Mouse (Mus musculus) limb, embryonic 14.5 days (tissue): Measurements from ENCODE around the gene Nrarp. TPM values are rescaled to one million over a fixed set of nuclear protein-coding genes. Genes with fewer than 3 reads are reported as not detected.

Experiments used
- ATAC-seq: fragments of 200-750 bp; cut with Nextera tagmentation; 2 replicates; pipeline ENCODE4 v1.8.0; 2017; ENCODE audit warnings: low read depth, moderate number of reproducible peaks, moderate TSS enrichment; ENCODE audit not compliant: low FRiP score
- DNase-seq: peaks from one replicate; pipeline ENCODE4 v3.0.0-alpha.2; 2015; ENCODE audit warnings: low spot score
- H3K27ac ChIP-seq: fragments of 300-500 bp; sonication (generic); replicated peaks from 2 replicates; pipeline ENCODE4 v1.5.1; 2014; ENCODE audit warnings: low read depth, mild to moderate bottlenecking, low read length, moderate library complexity, mixed read lengths
- H3K27me3 ChIP-seq: fragments of 300-500 bp; sonication (generic); 2 replicates; pipeline ENCODE4 v1.6.1; 2014; ENCODE audit warnings: low read length, mixed read lengths; ENCODE audit not compliant: control insufficient read depth, insufficient read depth
- H3K36me3 ChIP-seq: fragments of 300-500 bp; sonication (generic); 2 replicates; pipeline ENCODE4 v1.6.1; 2014; ENCODE audit warnings: mild to moderate bottlenecking, low read length, moderate library complexity, mixed read lengths; ENCODE audit not compliant: control insufficient read depth, insufficient read depth
- H3K4me1 ChIP-seq: fragments of 300-500 bp; sonication (generic); 2 replicates; pipeline ENCODE4 v1.6.1; 2014; ENCODE audit warnings: antibody characterized with exemption, low read length, mixed read lengths; ENCODE audit not compliant: control insufficient read depth, insufficient read depth
- H3K4me2 ChIP-seq: fragments of 300-500 bp; sonication (generic); replicated peaks from 2 replicates; pipeline ENCODE4 v1.6.1; 2014; ENCODE audit warnings: low read depth, mild to moderate bottlenecking, low read length, moderate library complexity; ENCODE audit not compliant: severe bottlenecking
- H3K4me3 ChIP-seq: fragments of 300-500 bp; sonication (generic); replicated peaks from 2 replicates; pipeline ENCODE4 v1.5.1; 2014; ENCODE audit warnings: low read length
- H3K9ac ChIP-seq: fragments of 300-500 bp; sonication (generic); 2 replicates; pipeline ENCODE4 v1.6.1; 2014; ENCODE audit warnings: mild to moderate bottlenecking, low read depth, low read length, moderate library complexity; ENCODE audit not compliant: severe bottlenecking
- H3K9me3 ChIP-seq: fragments of 300-500 bp; sonication (generic); 2 replicates; pipeline ENCODE4 v1.6.1; 2016; ENCODE audit warnings: low read length; ENCODE audit not compliant: control insufficient read depth
- POLR2A ChIP-seq: fragments of 200-500 bp; IDR thresholded peaks from 2 replicates; pipeline ENCODE4 v1.8.0; 2012; ENCODE audit warnings: inconsistent platforms, mild to moderate bottlenecking, moderate library complexity, borderline replicate concordance; ENCODE audit not compliant: insufficient read depth, insufficient read length; ENCODE audit errors: extremely low read depth
- WGBS: fragments of 180-500 bp; shearing (Covaris S2); extraction: QIAGEN DNeasy Blood & Tissue Kit; methylation state at CpG from one replicate; pipeline ENCODE4 v1.1.7; 2014; 5-methylcytosine and 5-hydroxymethylcytosine counted together
- polyA plus RNA-seq, 2 experiments: library from polyadenylated mRNA; depleted of rRNA in 1 of 2; stranded (reverse) in 1 of 2; unstranded in 1 of 2; fragments of >200 nt; fragmentation: Nextera tagmentation in 1 of 2; extraction: Ambion mirVana in 1 of 2; gene quantifications; 2 replicates each; pipeline versions ENCODE4 v1.2.1 to v1.2.3; 2012 to 2014

Gene Nrarp
- polyA plus RNA-seq, 2 experiments, result 27.7 to 34.0 TPM

DNA sequence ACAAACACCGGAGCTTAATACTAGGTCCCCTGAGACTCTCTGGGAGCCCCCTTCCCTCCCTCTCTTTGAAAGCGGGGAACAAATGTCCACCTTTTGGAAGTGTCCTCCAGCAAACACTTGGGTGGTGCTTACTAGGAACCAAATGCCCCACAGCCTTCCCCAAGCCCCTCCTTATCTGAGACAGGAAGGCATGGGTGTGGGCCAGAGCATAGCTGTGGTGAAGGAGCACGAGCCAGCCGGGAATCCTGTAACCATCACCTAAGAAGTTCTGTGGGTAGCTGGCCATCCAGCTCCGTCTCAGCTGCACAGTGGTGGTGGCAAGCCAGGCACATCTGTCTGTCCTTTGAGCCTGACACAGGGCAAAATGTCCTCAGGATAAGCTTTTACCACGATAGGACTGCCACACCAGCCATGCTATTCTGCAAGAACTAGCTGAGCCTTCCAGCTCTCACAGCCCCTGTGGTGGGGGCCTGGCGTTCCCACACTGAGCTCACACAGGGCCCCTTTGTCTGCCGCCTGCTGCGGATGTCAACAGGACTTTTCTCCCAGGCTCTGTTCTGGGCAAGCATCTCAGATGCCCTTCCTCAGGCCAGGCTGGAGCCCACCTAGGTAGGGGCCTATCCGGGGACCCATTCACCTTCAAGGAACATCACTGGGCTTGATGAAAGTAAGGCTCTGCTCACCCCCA is 2.1 kb upstream of the Nrarp start:
- no peak for TF ChIP-seq POLR2A
- Histone ChIP-seq H3K9ac (no peak overlapping the region), H3K4me2 (peak overlapping the region; percentile 15; the same call in 1 of the 2 replicates), H3K27me3 (peaks cover 42% of the 10 kb centered on the region), H3K9me3 (no peaks in the 10 kb centered on the region), H3K4me3 (no peak overlapping the region), H3K36me3 (no peaks in the 10 kb centered on the region), H3K27ac (peak overlapping the region; percentile 38; the same call in 1 of the 2 replicates), H3K4me1 (peaks cover 42% of the 10 kb centered on the region)
- WGBS, result 15% methylated on average over 10 of the region's 10 CpGs
- no peak for DNase-seq
- ATAC-seq, result no peak

DNA sequence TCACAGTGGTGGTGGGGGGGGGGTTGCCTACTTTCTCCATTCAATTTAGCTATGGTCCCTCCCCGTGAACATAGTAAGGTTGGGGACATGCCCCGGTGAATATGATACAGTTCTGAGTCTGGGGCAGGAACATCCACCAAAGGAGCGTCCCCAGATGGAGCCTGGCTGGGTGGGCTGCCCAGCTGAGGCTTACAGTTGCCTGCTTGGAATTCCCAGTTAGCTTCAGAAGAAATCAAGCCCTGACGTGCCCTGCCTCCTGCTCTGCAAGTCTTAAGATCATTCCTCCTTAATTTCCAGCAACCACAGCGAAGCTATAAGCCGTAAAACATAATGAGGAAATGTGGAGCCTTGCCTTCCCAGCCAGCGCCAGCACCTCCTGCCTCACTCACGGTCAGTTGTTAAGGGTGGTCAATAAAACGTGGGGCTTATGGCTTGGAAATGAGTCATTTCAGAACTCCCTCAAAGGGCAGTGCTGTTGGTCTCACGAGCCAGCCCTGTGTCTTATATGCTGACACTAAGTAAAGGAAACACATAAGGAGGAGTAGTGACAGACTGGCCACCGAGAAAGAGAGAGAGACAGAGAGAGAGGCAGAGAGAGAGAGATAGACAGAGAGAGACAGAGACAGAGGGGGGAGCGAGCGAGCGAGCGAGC is 866 bp upstream of the Nrarp start:
- no peak for ATAC-seq
- Histone ChIP-seq H3K9me3 (no peaks in the 10 kb centered on the region), H3K4me1 (peaks cover 42% of the 10 kb centered on the region), H3K27ac (no peak overlapping the region), H3K4me3 (peak overlapping the region; percentile 55), H3K4me2 (peak overlapping the region; percentile 88), H3K36me3 (no peaks in the 10 kb centered on the region), H3K9ac (no peak overlapping the region), H3K27me3 (peaks cover 51% of the 10 kb centered on the region)
- 12% methylated on average over 15 of the region's 15 CpGs for WGBS
- no peak for TF ChIP-seq POLR2A
- peak; percentile 23 for DNase-seq

- H3K9ac ChIP-seq, result peak overlapping the region; percentile 43
- H3K36me3 ChIP-seq, result no peaks in the 10 kb centered on the region
- H3K9me3 ChIP-seq, result no peaks in the 10 kb centered on the region
- DNase-seq (no peak), ATAC-seq (peak; percentile 13; the same call in 1 of the 2 replicates)
- peak overlapping the region; percentile 55 for H3K4me3 ChIP-seq
- no peak overlapping the region; the same call in 1 of the 2 replicates for H3K27ac ChIP-seq
- peak overlapping the region; percentile 88 for H3K4me2 ChIP-seq
- no peak for TF ChIP-seq POLR2A
- under 1% methylated on average over 95 of the region's 100 CpGs for WGBS
- peaks cover 42% of the 10 kb centered on the region for H3K4me1 ChIP-seq
- peaks cover 58% of the 10 kb centered on the region for H3K27me3 ChIP-seq
Measured at GRCm38 (mm10) chr2:25180973-25181890, 674 bp downstream of the Nrarp start.

DNA sequence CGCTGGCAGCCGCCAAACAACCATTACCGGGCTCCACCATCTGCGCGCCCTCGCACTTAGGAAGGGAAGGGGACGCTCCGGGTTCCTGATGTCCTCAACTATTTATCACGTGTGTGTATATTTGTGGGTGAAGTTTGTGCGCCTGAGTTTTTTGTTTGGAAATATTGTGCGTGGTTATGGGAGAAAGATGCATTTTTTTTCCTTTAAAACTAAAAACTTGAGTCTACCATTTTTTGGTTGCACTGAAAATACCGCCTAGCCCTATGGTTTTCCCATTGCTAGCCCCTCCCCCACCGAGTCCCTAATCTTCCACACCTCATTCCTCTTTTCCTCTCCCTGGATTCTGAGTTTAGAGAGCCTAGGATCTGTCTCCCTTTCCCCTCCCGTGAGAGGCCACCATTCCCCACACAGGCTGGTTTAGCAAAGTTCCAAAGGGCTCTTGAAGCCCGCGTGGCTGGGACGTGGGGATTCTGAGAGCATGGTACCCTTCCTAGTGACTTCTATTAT is 1.4 kb downstream of the Nrarp start:
- ATAC-seq (no peak), DNase-seq (no peak)
- Histone ChIP-seq H3K9me3 (no peaks in the 10 kb centered on the region), H3K36me3 (no peaks in the 10 kb centered on the region), H3K27ac (no peak overlapping the region), H3K27me3 (peaks cover 58% of the 10 kb centered on the region), H3K4me3 (peak overlapping the region; percentile 55), H3K4me2 (peak overlapping the region; percentile 88), H3K4me1 (peaks cover 35% of the 10 kb centered on the region), H3K9ac (peak overlapping the region; percentile 43)
- WGBS, result 1% methylated on average over 16 of the region's 17 CpGs
- TF ChIP-seq POLR2A, result no peak

GRCm38 (mm10) chr2:25182664-25183063 is 2.1 kb downstream of the Nrarp start:
- Histone ChIP-seq H3K9ac (0 out of 2 replicates have a peak overlapping the region, but pooled peaks have one; percentile 12), H3K27ac (no peak overlapping the region), H3K9me3 (no peaks in the 10 kb centered on the region), H3K4me3 (peak overlapping the region; percentile 55), H3K27me3 (peaks cover 58% of the 10 kb centered on the region), H3K4me1 (peaks cover 28% of the 10 kb centered on the region), H3K36me3 (no peaks in the 10 kb centered on the region), H3K4me2 (no peak overlapping the region; the same call in 1 of the 2 replicates)
- 26% methylated on average over 6 of the region's 6 CpGs for WGBS
- no peak for DNase-seq
- no peak for ATAC-seq
- TF ChIP-seq POLR2A, result no peak
